Mouse (Mus musculus): Measurements from ENCODE around the gene Arhgdib.

- TF ChIP-seq POLR2A (IDR thresholded peaks at IDR 0.05; ENCODE audit: control insufficient read depth, extremely low read depth, insufficient read depth, low read length, poor library complexity) (no peak), CTCF (IDR thresholded peaks at IDR 0.05; ENCODE audit: borderline replicate concordance, control insufficient read depth, extremely low read depth, insufficient read depth, low read length, poor library complexity) (no peak)
Measured at GRCm38 (mm10) chr6:136989824-136990497, 48.3 kb upstream of the Arhgdib start.
